Mouse (Mus musculus): ENCODE data around the gene Acsl5. TPM values are rescaled to one million over a fixed set of nuclear protein-coding genes. Genes with fewer than 3 reads are reported as not detected.

Acsl5 gene
- polyA plus RNA-seq, 1 experiment: 10.5 TPM

- Histone ChIP-seq H3K27ac (ENCODE audit: insufficient read depth, low read length) (no peak overlapping the region), H3K4me3 (ENCODE audit: extremely low read depth, insufficient read depth, insufficient read length) (no peak overlapping the region), H3K36me3 (ENCODE audit: control insufficient read depth, insufficient read depth, low read length) (peaks cover 29% of the 10 kb centered on the region), H3K27me3 (ENCODE audit: control insufficient read depth, insufficient read depth, low read length) (no peaks in the 10 kb centered on the region), H3K4me1 (ENCODE audit: control insufficient read depth, insufficient read depth, insufficient read length) (no peaks in the 10 kb centered on the region)
- DNase-seq (ENCODE audit: low read depth in 1 of 2, low spot score in 2 of 2): no peak
- TF ChIP-seq CTCF (IDR thresholded peaks at IDR 0.05; ENCODE audit: extremely low read depth, insufficient read depth, insufficient read length, insufficient replicate concordance) (no peak), POLR2A (IDR thresholded peaks at IDR 0.05; ENCODE audit: low read depth, low read length) (no peak)
- 83% methylated on average over 4 of the region's 4 CpGs for WGBS
Measured at GRCm38 (mm10) chr19:55276100-55276499, 24.4 kb downstream of the Acsl5 start.

GRCm38 (mm10) chr19:55276770-55277169 is 25.0 kb downstream of the Acsl5 start:
- TF ChIP-seq POLR2A (IDR thresholded peaks at IDR 0.05; ENCODE audit: low read depth, low read length) (no peak), CTCF (IDR thresholded peaks at IDR 0.05; ENCODE audit: extremely low read depth, insufficient read depth, insufficient read length, insufficient replicate concordance) (no peak)
- H3K4me1 ChIP-seq (ENCODE audit: control insufficient read depth, insufficient read depth, insufficient read length): no peaks in the 10 kb centered on the region
- no peak overlapping the region for H3K4me3 ChIP-seq (ENCODE audit: extremely low read depth, insufficient read depth, insufficient read length)
- no peak for DNase-seq (ENCODE audit: low read depth in 1 of 2, low spot score in 2 of 2)
- H3K36me3 ChIP-seq (ENCODE audit: control insufficient read depth, insufficient read depth, low read length): peaks cover 28% of the 10 kb centered on the region
- 86% methylated on average over 3 of the region's 3 CpGs for WGBS
- no peak overlapping the region for H3K27ac ChIP-seq (ENCODE audit: insufficient read depth, low read length)
- H3K27me3 ChIP-seq (ENCODE audit: control insufficient read depth, insufficient read depth, low read length): no peaks in the 10 kb centered on the region

GRCm38 (mm10) chr19:55284093-55284492 is 32.4 kb downstream of the Acsl5 start:
- H3K27me3 ChIP-seq (ENCODE audit: control insufficient read depth, insufficient read depth, low read length): 0 out of 2 replicates have a peak, but pooled peaks cover 2% of the 10 kb centered on the region
- no peak for TF ChIP-seq POLR2A (IDR thresholded peaks at IDR 0.05; ENCODE audit: low read depth, low read length)
- no peak for TF ChIP-seq CTCF (IDR thresholded peaks at IDR 0.05; ENCODE audit: extremely low read depth, insufficient read depth, insufficient read length, insufficient replicate concordance)
- no peak for DNase-seq (ENCODE audit: low read depth in 1 of 2, low spot score in 2 of 2)
- H3K36me3 ChIP-seq (ENCODE audit: control insufficient read depth, insufficient read depth, low read length): peaks cover 44% of the 10 kb centered on the region
- WGBS: 85% methylated on average over 4 of the region's 4 CpGs
- no peak overlapping the region for H3K27ac ChIP-seq (ENCODE audit: insufficient read depth, low read length)
- H3K4me1 ChIP-seq (ENCODE audit: control insufficient read depth, insufficient read depth, insufficient read length): no peaks in the 10 kb centered on the region
- no peak overlapping the region for H3K4me3 ChIP-seq (ENCODE audit: extremely low read depth, insufficient read depth, insufficient read length)

GRCm38 (mm10) chr19:55286034-55286433 is 34.3 kb downstream of the Acsl5 start:
- Histone ChIP-seq H3K4me1 (ENCODE audit: control insufficient read depth, insufficient read depth, insufficient read length) (no peaks in the 10 kb centered on the region), H3K4me3 (ENCODE audit: extremely low read depth, insufficient read depth, insufficient read length) (no peak overlapping the region), H3K27me3 (ENCODE audit: control insufficient read depth, insufficient read depth, low read length) (0 out of 2 replicates have a peak, but pooled peaks cover 2% of the 10 kb centered on the region), H3K36me3 (ENCODE audit: control insufficient read depth, insufficient read depth, low read length) (peaks cover 44% of the 10 kb centered on the region), H3K27ac (ENCODE audit: insufficient read depth, low read length) (no peak overlapping the region)
- 88% methylated on average over 4 of the region's 4 CpGs for WGBS
- DNase-seq (ENCODE audit: low read depth in 1 of 2, low spot score in 2 of 2): no peak
- TF ChIP-seq POLR2A (IDR thresholded peaks at IDR 0.05; ENCODE audit: low read depth, low read length): no peak
- TF ChIP-seq CTCF (IDR thresholded peaks at IDR 0.05; ENCODE audit: extremely low read depth, insufficient read depth, insufficient read length, insufficient replicate concordance): no peak

GRCm38 (mm10) chr19:55288974-55289373 is 37.2 kb downstream of the Acsl5 start:
- no peaks in the 10 kb centered on the region for H3K27me3 ChIP-seq (ENCODE audit: control insufficient read depth, insufficient read depth, low read length)
- H3K36me3 ChIP-seq (ENCODE audit: control insufficient read depth, insufficient read depth, low read length): peaks cover 36% of the 10 kb centered on the region
- no peak overlapping the region for H3K27ac ChIP-seq (ENCODE audit: insufficient read depth, low read length)
- H3K4me1 ChIP-seq (ENCODE audit: control insufficient read depth, insufficient read depth, insufficient read length): no peaks in the 10 kb centered on the region
- H3K4me3 ChIP-seq (ENCODE audit: extremely low read depth, insufficient read depth, insufficient read length): no peak overlapping the region
- DNase-seq (ENCODE audit: low read depth in 1 of 2, low spot score in 2 of 2): no peak
- no peak for TF ChIP-seq CTCF (IDR thresholded peaks at IDR 0.05; ENCODE audit: extremely low read depth, insufficient read depth, insufficient read length, insufficient replicate concordance)
- TF ChIP-seq POLR2A (IDR thresholded peaks at IDR 0.05; ENCODE audit: low read depth, low read length): no peak

GRCm38 (mm10) chr19:55290621-55291270 is 39.0 kb downstream of the Acsl5 start:
- Histone ChIP-seq H3K27ac (ENCODE audit: insufficient read depth, low read length) (no peak overlapping the region), H3K4me3 (ENCODE audit: extremely low read depth, insufficient read depth, insufficient read length) (no peak overlapping the region), H3K27me3 (ENCODE audit: control insufficient read depth, insufficient read depth, low read length) (no peaks in the 10 kb centered on the region), H3K36me3 (ENCODE audit: control insufficient read depth, insufficient read depth, low read length) (peaks cover 41% of the 10 kb centered on the region), H3K4me1 (ENCODE audit: control insufficient read depth, insufficient read depth, insufficient read length) (no peaks in the 10 kb centered on the region)
- DNase-seq (ENCODE audit: low read depth in 1 of 2, low spot score in 2 of 2): no peak
- TF ChIP-seq POLR2A (IDR thresholded peaks at IDR 0.05; ENCODE audit: low read depth, low read length) (no peak), CTCF (IDR thresholded peaks at IDR 0.05; ENCODE audit: extremely low read depth, insufficient read depth, insufficient read length, insufficient replicate concordance) (no peak)
- WGBS: 67% methylated on average over 2 of the region's 2 CpGs

GRCm38 (mm10) chr19:55292210-55292850 is 40.6 kb downstream of the Acsl5 start:
- WGBS: 93% methylated on average over 2 of the region's 2 CpGs
- Histone ChIP-seq H3K4me1 (ENCODE audit: control insufficient read depth, insufficient read depth, insufficient read length) (no peaks in the 10 kb centered on the region), H3K36me3 (ENCODE audit: control insufficient read depth, insufficient read depth, low read length) (peaks cover 41% of the 10 kb centered on the region), H3K27ac (ENCODE audit: insufficient read depth, low read length) (no peak overlapping the region), H3K4me3 (ENCODE audit: extremely low read depth, insufficient read depth, insufficient read length) (no peak overlapping the region), H3K27me3 (ENCODE audit: control insufficient read depth, insufficient read depth, low read length) (no peaks in the 10 kb centered on the region)
- no peak for TF ChIP-seq POLR2A (IDR thresholded peaks at IDR 0.05; ENCODE audit: low read depth, low read length)
- TF ChIP-seq CTCF (IDR thresholded peaks at IDR 0.05; ENCODE audit: extremely low read depth, insufficient read depth, insufficient read length, insufficient replicate concordance): no peak
- no peak for DNase-seq (ENCODE audit: low read depth in 1 of 2, low spot score in 2 of 2)
